In the genomic region with DNA sequence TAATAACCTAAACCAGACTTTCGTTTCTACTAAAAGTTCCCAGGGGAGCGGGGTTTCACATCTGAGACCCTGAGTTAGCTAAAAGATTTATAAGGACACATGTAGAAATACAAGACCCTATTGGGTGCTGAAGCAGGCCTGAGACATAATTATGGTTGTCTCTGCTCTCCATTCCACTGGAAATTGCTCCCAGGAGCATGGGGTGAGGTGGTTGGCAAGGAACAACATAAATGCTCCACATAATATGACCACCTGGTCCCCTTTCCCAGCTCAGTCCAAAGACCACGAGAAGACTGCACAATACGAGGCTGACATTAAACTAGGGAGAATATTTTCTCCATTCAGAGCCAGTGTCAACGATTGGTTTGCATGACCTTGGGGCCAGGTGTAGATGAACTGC, we compare ENCODE assay signal across 28 mouse cellular contexts. TPM values are rescaled to one million over a fixed set of nuclear protein-coding genes. Genes with fewer than 3 reads are reported as not detected.
"Had no signal": no experiment of that assay in that cellular context is flagged by ENCODE, and none has a peak within 500 bp of the region (broad histone marks: within the 10 kb centered on the region; RNA-seq: fewer than 3 reads in every experiment).

No protein-coding gene starts in this region.

- H3K4me3 ChIP-seq: embryonic facial prominence, embryonic 10.5 days; embryonic facial prominence, embryonic 12.5 days; embryonic facial prominence, embryonic 13.5 days; embryonic facial prominence, embryonic 15.5 days; erythroblast, embryonic 14.5 days; forebrain, embryonic 10.5 days; forebrain, embryonic 12.5 days; forebrain, embryonic 13.5 days; forebrain, embryonic 15.5 days; gastrocnemius, adult 2 months had no signal

- ATAC-seq: forebrain, embryonic 13.5 days; forebrain, embryonic 14.5 days; forebrain, embryonic 15.5 days; forebrain, embryonic 16.5 days; forebrain, postnatal 0 days had no signal

- DNase-seq: cerebellum, adult 2 months; cerebellum, adult 8-10 months; cerebellum, adult 9-10 months; cerebellum, adult 9-11 months; cerebellum, postnatal 10 days; cerebellum, postnatal 14 days; cerebellum, postnatal 25 days; cerebellum, postnatal 36 days; embryo, embryonic 11 days; forebrain, postnatal 0 days; gastrocnemius, adult 2 months; gastrocnemius, postnatal 10 days; gastrocnemius, postnatal 14 days; gastrocnemius, postnatal 25 days; gastrocnemius, postnatal 36 days; heart, adult 11 months; heart, adult 18-20 months had no signal

- H3K9ac ChIP-seq: embryonic facial prominence, embryonic 12.5 days; embryonic facial prominence, embryonic 13.5 days; embryonic facial prominence, embryonic 15.5 days; forebrain, embryonic 12.5 days; forebrain, embryonic 13.5 days; forebrain, embryonic 15.5 days; forebrain, postnatal 0 days had no signal

- H3K27ac ChIP-seq: embryonic facial prominence, embryonic 10.5 days; embryonic facial prominence, embryonic 12.5 days; embryonic facial prominence, embryonic 13.5 days; embryonic facial prominence, embryonic 15.5 days; forebrain, embryonic 10.5 days; forebrain, embryonic 12.5 days; forebrain, embryonic 13.5 days; forebrain, embryonic 15.5 days; gastrocnemius, adult 2 months had no signal

- H3K36me3 ChIP-seq: embryonic facial prominence, embryonic 10.5 days; embryonic facial prominence, embryonic 12.5 days; embryonic facial prominence, embryonic 13.5 days; embryonic facial prominence, embryonic 15.5 days; forebrain, embryonic 10.5 days; forebrain, embryonic 12.5 days; forebrain, embryonic 15.5 days had no signal

- H3K27me3 ChIP-seq: embryonic facial prominence, embryonic 12.5 days; embryonic facial prominence, embryonic 13.5 days; embryonic facial prominence, embryonic 15.5 days; forebrain, embryonic 12.5 days; forebrain, embryonic 13.5 days; forebrain, embryonic 15.5 days had no signal

- H3K4me2 ChIP-seq: embryonic facial prominence, embryonic 12.5 days; embryonic facial prominence, embryonic 13.5 days; embryonic facial prominence, embryonic 15.5 days; forebrain, embryonic 12.5 days; forebrain, embryonic 13.5 days; forebrain, embryonic 15.5 days had no signal

- H3K9me3 ChIP-seq: embryonic facial prominence, embryonic 10.5 days; embryonic facial prominence, embryonic 12.5 days; embryonic facial prominence, embryonic 13.5 days; embryonic facial prominence, embryonic 15.5 days; forebrain, embryonic 10.5 days; forebrain, embryonic 12.5 days; forebrain, embryonic 13.5 days; forebrain, embryonic 15.5 days had no signal

- H3K4me1 ChIP-seq: embryonic facial prominence, embryonic 15.5 days; forebrain, embryonic 12.5 days; forebrain, embryonic 13.5 days; forebrain, embryonic 15.5 days had no signal

RNA-seq across cellular contexts. Expression of a gene that starts 18.2 kb away (rescaled TPM):
- polyA plus RNA-seq: erythroblast, embryonic 14.5 days had no signal
